Mouse (Mus musculus) bone marrow macrophage, adult 2 months (primary cell): ENCODE results near the gene Krtap5-4.

ENCODE experiments used
- CTCF ChIP-seq: IDR thresholded peaks from 2 replicates; pipeline ENCODE4 v1.5.1; 2012; ENCODE audit warnings: low read depth, mild to moderate bottlenecking, low read length, moderate library complexity
- POLR2A ChIP-seq: IDR thresholded peaks from 2 replicates; pipeline ENCODE4 v1.6.1; 2012; ENCODE audit warnings: mild to moderate bottlenecking, low read depth, low read length, borderline replicate concordance

DNA sequence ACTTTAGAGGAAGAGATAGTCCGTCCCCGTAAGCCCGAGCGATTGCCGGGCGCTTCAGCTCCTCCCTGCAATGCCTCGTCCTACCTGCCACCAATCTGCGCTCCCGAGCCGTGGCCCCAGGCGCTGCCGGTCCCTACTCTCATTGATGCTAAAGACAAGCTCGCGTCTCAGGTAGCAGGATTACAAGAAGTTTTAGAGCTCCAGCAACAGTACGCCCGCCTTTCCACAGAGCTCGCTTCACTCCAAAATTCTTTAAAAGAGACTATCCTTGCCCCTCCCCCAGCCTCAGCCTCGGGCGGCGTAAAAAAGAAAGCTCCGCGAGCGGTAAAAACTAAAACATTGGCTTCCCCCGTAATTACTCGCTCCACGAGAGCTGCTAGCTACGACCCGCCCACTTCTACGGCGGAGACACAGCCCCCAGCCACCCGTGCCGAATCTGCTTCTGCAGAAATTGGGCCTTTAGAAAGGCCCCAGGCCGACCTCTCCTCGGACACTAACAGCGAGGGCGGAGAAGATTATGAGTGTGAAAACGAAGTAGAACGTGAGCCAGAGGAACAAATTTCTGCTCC is 19.2 kb upstream of the Krtap5-4 start:
- TF ChIP-seq POLR2A = no peak
- no peak for TF ChIP-seq CTCF
